Mouse (Mus musculus) testis, adult 2 months (tissue): ENCODE results near the gene Akap12. TPM values are rescaled to one million over a fixed set of nuclear protein-coding genes. Genes with fewer than 3 reads are reported as not detected.
A peak's percentile ranks its signal among the peaks of the same experiment; 100 is the strongest.

Source experiments
- H3K27ac ChIP-seq: fragments of 200-500 bp; 2 replicates; pipeline ENCODE4 v1.5.1; 2012; ENCODE audit warnings: low read depth, low read length; ENCODE audit not compliant: control insufficient read depth, insufficient read depth
- H3K27me3 ChIP-seq: fragments of 200-500 bp; 2 replicates; pipeline ENCODE4 v1.6.1; 2012; ENCODE audit warnings: mild to moderate bottlenecking, low read length, moderate library complexity; ENCODE audit not compliant: control insufficient read depth, insufficient read depth
- H3K36me3 ChIP-seq: fragments of 200-500 bp; 2 replicates; pipeline ENCODE4 v1.6.1; 2012; ENCODE audit warnings: mild to moderate bottlenecking, low read length; ENCODE audit not compliant: control insufficient read depth, insufficient read depth
- H3K4me1 ChIP-seq: fragments of 200-500 bp; 2 replicates; pipeline ENCODE4 v1.6.1; 2012; ENCODE audit warnings: low read length; ENCODE audit not compliant: control insufficient read depth, insufficient read depth
- H3K4me3 ChIP-seq: fragments of 200-500 bp; 2 replicates; pipeline ENCODE4 v1.5.1; 2012; ENCODE audit warnings: low read depth, mild to moderate bottlenecking, low read length, moderate library complexity, mixed read lengths; ENCODE audit not compliant: control insufficient read depth
- CTCF ChIP-seq: fragments of 200-500 bp; IDR thresholded peaks from 2 replicates; pipeline ENCODE4 v1.5.1; 2012; ENCODE audit warnings: low read depth, mild to moderate bottlenecking, inconsistent platforms, low read length, moderate library complexity; ENCODE audit not compliant: control insufficient read depth, insufficient read depth, insufficient replicate concordance
- POLR2A ChIP-seq: fragments of 200-500 bp; IDR thresholded peaks from 2 replicates; pipeline ENCODE4 v1.6.1; 2012; ENCODE audit warnings: low read depth, mild to moderate bottlenecking, inconsistent platforms, low read length, moderate library complexity; ENCODE audit not compliant: control insufficient read depth
- polyA plus RNA-seq: library from polyadenylated mRNA; depleted of rRNA; stranded (reverse); fragments of >200 nt; gene quantifications from 2 replicates; pipeline ENCODE4 v1.2.3, GENCODE M21; 2012

The Akap12 gene
- polyA plus RNA-seq, 1 experiment: 446 TPM

DNA sequence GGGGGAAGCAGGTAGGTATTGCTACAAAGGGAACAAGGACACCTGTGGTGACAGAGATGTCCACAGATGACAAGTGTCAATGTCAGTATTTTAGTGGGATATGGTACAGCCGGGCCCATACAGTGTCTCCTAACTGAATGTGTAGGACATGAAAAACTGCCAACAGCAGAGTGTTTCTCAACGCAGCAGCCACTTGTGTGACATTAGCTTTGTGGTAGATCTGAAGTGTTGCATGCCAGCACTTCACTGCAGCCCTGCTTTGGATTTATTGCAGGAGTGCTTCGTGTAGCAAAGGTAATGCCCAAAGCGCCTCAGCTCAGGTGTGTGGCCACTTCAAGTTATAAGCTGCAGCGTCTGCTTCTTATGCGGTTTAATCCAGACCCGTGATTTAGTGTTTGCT, 110.8 kb downstream of the Akap12 start:
- TF ChIP-seq POLR2A: no peak

DNA sequence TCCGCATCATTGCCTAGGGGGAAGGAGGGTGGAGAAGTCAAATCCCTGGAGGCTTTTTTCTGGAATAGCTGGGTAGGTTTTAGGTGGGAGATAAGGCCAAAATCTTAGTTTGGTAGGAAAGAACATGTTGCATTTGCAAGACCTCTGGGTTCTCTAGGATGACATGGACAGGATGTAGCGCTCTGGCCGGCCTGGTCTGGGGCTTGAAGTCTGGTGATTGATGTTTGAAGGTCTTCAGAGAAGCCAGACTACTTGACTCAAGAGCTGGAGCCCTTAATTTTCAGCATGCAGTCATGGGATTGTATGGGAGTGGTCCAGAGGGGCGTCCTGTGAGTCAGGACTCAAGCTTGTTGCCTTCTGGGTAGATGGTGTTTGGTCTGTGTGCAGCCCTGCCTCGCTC, 114.6 kb downstream of the Akap12 start:
- no peak for TF ChIP-seq CTCF
- no peak for TF ChIP-seq POLR2A
- Histone ChIP-seq H3K4me1 (no peaks in the 10 kb centered on the region), H3K27me3 (no peaks in the 10 kb centered on the region)

More for the DNA sequence above, 110.8 kb downstream of the Akap12 start:
- no peaks in the 10 kb centered on the region for H3K4me1 ChIP-seq
- H3K27me3 ChIP-seq: no peaks in the 10 kb centered on the region
- no peak overlapping the region for H3K27ac ChIP-seq
- H3K36me3 ChIP-seq: no peaks in the 10 kb centered on the region; the same call in 1 of the 2 replicates
- H3K4me3 ChIP-seq: no peak overlapping the region

DNA sequence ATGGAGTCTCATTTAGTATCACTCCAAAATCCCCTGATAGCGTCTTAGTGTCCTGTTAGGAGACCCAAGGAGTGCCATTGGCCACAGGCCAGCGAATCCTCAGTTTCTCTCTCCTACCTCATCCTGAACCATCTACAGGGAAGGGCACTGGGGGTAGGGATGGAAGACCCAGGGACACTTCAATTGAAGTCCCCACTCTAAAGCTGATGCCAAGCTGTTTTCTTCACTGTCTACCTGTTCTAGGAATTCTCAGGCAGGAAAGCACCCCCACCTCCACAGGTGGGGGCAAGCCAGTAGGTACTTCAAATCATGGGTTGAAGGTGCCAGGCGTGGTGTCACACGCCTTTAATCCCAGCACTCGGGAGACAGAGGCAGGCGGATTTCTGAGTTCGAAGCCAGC, 118.1 kb downstream of the Akap12 start:
- Histone ChIP-seq H3K27me3 (no peaks in the 10 kb centered on the region), H3K4me3 (no peak overlapping the region), H3K36me3 (no peaks in the 10 kb centered on the region), H3K27ac (no peak overlapping the region), H3K4me1 (peaks cover 8% of the 10 kb centered on the region)
- no peak for TF ChIP-seq CTCF
- no peak for TF ChIP-seq POLR2A

More for the DNA sequence above, 114.6 kb downstream of the Akap12 start:
- Histone ChIP-seq H3K36me3 (no peaks in the 10 kb centered on the region), H3K27ac (no peak overlapping the region), H3K4me3 (no peak overlapping the region)

DNA sequence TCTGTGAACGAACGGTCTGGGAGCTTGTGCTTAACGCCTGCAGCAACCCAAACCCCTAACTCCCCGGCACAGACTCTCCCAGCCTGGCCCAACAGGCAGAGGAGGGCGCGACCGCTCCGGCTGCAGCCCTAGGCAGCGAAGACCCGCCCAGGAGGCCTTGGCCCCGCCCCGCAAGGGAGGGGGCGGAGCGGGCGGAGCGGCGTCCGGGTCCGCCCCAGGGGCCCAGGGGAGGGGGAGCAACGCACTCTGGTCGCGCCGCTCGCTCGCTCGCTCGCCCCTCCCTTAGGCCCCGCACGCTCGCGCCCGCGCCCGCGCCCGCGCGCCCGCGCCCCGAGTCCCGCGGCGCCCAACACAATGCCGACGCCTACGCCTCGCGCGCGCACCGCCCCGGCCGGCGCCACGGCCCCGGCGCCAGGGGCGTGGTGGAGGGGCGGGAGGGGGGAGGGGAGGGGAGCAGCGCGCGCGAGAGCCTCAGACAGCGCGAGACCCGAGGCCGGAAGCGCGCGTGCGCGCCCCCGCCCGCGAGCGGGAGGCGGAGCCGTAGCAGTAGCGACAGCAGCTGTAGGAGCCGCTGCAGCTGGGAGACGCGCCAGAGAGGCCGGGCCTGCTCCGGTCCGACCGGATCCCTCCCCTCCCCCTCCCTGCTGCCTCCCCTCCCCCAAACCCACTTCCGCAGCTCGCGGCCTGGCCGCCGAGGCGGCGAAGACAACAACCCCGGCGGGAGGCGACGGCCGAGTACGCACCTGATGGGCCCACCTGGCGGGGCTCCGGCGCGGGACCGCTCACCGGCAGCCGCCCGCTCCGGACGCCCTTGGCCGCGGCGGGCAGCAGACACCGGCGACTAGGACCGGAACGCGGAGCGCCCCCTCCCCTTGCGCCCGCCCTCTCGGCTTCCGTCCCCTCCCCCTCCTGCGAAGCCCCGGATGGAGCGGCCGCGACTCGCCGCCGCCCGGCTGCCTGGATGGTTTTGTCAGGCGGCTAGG, 120.7 kb downstream of the Akap12 start:
- peak overlapping the region; percentile 95 for H3K4me3 ChIP-seq
- H3K27ac ChIP-seq: peak overlapping the region; percentile 94
- no peaks in the 10 kb centered on the region for H3K36me3 ChIP-seq
- H3K27me3 ChIP-seq: no peaks in the 10 kb centered on the region
- TF ChIP-seq CTCF: no peak
- TF ChIP-seq POLR2A: peak; percentile 84
- H3K4me1 ChIP-seq: peaks cover 11% of the 10 kb centered on the region

DNA sequence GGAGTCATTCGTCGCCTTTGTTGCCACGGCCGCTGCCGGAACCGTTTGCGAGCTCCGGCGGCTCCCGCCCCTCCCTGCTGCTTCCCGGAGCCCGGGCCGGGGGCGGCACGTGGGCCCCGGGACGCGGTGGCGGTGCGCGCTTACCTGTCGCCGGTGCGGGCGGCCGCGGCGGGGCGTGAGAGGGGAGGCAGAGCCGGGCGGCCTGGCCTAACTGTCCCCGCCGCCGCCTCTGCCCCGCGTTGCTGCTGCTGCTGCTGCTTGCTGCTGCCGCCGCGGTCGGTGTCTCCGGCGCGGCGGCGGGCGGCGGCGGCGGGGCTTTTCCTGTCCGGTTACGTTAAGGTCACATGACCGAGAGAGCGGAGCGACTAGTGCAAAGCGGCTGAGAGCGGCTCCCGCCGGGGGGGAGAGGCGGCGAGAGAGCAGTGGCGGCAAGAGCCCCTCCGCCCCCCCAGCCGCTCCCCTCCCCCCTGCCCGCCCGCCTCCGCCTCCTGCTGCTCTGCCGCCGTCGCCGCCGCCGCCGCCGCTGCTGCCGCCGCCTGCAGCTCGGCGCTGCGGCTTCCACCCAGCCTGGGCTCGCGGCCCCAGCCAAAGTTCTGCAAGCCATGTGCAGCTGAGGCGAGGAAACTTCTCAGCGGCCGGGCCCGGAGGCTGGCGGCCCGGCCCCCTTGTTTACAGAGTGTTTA, 121.7 kb downstream of the Akap12 start, which contains the start of gene Zbtb2:
TSS of gene Zbtb2 (minus strand) at position 408 of the 683 bp plus-strand sequence.
- H3K4me1 ChIP-seq: peaks cover 11% of the 10 kb centered on the region
- H3K36me3 ChIP-seq: no peaks in the 10 kb centered on the region
- TF ChIP-seq CTCF (no peak), POLR2A (no peak)
- peak within 1 kb of the TSS; percentile 94 for H3K27ac ChIP-seq
- H3K4me3 ChIP-seq: peak within 1 kb of the TSS; percentile 95
- H3K27me3 ChIP-seq: no peaks in the 10 kb centered on the region

DNA sequence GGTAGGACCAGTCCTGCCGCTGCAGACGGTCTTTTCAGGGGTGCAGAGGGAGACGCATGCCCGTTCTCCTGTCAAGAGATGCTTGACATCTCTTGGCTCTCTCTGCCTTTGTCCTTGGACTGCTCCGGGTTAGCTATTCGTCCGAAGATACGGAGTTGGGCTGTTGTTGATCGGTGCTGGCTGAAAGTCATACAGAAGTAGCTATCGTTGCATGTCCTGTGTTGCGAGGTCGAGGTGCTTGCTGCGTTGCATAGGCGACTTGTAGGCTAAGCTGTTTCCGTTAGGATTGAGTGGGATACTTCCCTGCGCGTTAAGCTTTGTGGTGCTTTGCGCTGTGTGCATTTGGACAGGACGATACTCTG, 122.2 kb downstream of the Akap12 start:
- peak overlapping the region; percentile 95 for H3K4me3 ChIP-seq
- H3K4me1 ChIP-seq: peaks cover 11% of the 10 kb centered on the region
- TF ChIP-seq POLR2A (no peak), CTCF (no peak)
- no peaks in the 10 kb centered on the region for H3K27me3 ChIP-seq
- peak overlapping the region; percentile 67 for H3K27ac ChIP-seq
- H3K36me3 ChIP-seq: no peaks in the 10 kb centered on the region

DNA sequence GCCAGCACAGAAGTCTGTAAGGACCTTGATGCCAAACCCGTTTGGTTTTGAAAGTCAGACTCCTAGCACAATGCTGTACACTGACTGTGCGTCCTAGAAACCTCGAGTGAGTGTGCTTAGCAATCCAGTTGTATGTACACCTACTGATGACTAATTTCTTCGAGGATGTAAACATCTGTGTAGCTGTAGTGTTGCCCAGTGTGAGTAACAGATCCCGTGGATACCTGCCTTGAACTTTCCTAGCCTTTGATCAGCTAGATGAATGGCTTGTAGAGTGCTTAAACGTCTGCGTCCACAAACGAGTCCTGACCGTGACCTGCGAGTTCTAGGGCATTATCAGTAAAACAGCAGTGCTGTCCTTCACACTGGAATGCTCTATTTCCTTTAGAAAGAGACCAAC, 122.9 kb downstream of the Akap12 start:
- peaks cover 11% of the 10 kb centered on the region for H3K4me1 ChIP-seq
- H3K27ac ChIP-seq: 0 out of 2 replicates have a peak overlapping the region, but pooled peaks have one; percentile 15
- no peaks in the 10 kb centered on the region for H3K27me3 ChIP-seq

More for the DNA sequence above, 122.9 kb downstream of the Akap12 start:
- Histone ChIP-seq H3K4me3 (peak overlapping the region; percentile 95), H3K36me3 (no peaks in the 10 kb centered on the region)
- no peak for TF ChIP-seq POLR2A
- no peak for TF ChIP-seq CTCF
